Mouse (Mus musculus) liver, embryonic 14.5 days (tissue): ENCODE measurements at regions not wholly inside any gene's neighbourhood (a gene's known extent, or its start where the extent isn't known, plus 50 kb on each side); places are given as distances from the start of the nearest gene placed in this dataset.

ENCODE experiments used
- ATAC-seq: fragments of 200-750 bp; cut with Nextera tagmentation; 2 replicates; pipeline ENCODE4 v1.8.0; 2017; ENCODE audit warnings: moderate number of reproducible peaks, mild to moderate bottlenecking, moderate library complexity; ENCODE audit not compliant: insufficient read depth
- DNase-seq, 3 experiments: peaks; one replicate each; pipeline ENCODE4 v3.0.0-alpha.2; 2012 to 2013; ENCODE audit warnings: low read depth in 3 of 3, low spot score in 3 of 3
- H3K27ac ChIP-seq: fragments of 300-500 bp; sonication (generic); 2 replicates; pipeline ENCODE4 v1.5.1; 2014; ENCODE audit warnings: moderate library complexity, mild to moderate bottlenecking, control low read depth, inconsistent platforms
- H3K27me3 ChIP-seq: fragments of 300-500 bp; sonication (generic); 2 replicates; pipeline ENCODE4 v1.6.1; 2014; ENCODE audit warnings: mild to moderate bottlenecking, low read length, moderate library complexity; ENCODE audit not compliant: control insufficient read depth, insufficient read depth
- H3K36me3 ChIP-seq: fragments of 300-500 bp; sonication (generic); replicated peaks from 2 replicates; pipeline ENCODE4 v1.6.1; 2014; ENCODE audit warnings: low read depth; ENCODE audit not compliant: control insufficient read depth, insufficient read depth
- H3K4me1 ChIP-seq, 2 experiments: fragments of 200-500 bp in 1 of 2; fragments of 300-500 bp in 1 of 2; sonication (generic) in 1 of 2; replicated peaks; 2 replicates each; pipeline ENCODE4 v1.6.1; 2012 to 2014; ENCODE audit warnings: antibody characterized with exemption in 1 of 2, inconsistent platforms in 1 of 2, low read length in 1 of 2; ENCODE audit not compliant: control insufficient read depth in 2 of 2, insufficient read depth in 2 of 2
- H3K4me2 ChIP-seq: fragments of 300-500 bp; sonication (generic); 2 replicates; pipeline ENCODE4 v1.6.1; 2014; ENCODE audit warnings: low read depth, mild to moderate bottlenecking, control low read depth, moderate library complexity
- H3K4me3 ChIP-seq, 2 experiments: fragments of 200-500 bp in 1 of 2; fragments of 300-500 bp in 1 of 2; sonication (generic) in 1 of 2; 2 replicates each; pipeline ENCODE4 v1.5.1; 2012 to 2014; ENCODE audit warnings: low read depth in 2 of 2, low read length in 2 of 2, mild to moderate bottlenecking in 2 of 2, control low read depth in 1 of 2, inconsistent platforms in 1 of 2, moderate library complexity in 1 of 2; ENCODE audit not compliant: insufficient read depth in 1 of 2
- H3K9ac ChIP-seq: fragments of 300-500 bp; sonication (generic); replicated peaks from 2 replicates; pipeline ENCODE4 v1.6.1; 2014; ENCODE audit warnings: mild to moderate bottlenecking, control low read depth, moderate library complexity
- H3K9me3 ChIP-seq: fragments of 300-500 bp; sonication (generic); 2 replicates; pipeline ENCODE4 v1.6.1; 2016; ENCODE audit warnings: low read length, mixed read lengths; ENCODE audit not compliant: control insufficient read depth
- CTCF ChIP-seq: IDR thresholded peaks from 2 replicates; pipeline ENCODE4 v1.5.1; 2016; ENCODE audit warnings: antibody characterized with exemption, low read depth, control low read depth
- EP300 ChIP-seq: IDR thresholded peaks from 2 replicates; pipeline ENCODE4 v1.6.1; 2016; ENCODE audit warnings: antibody characterized with exemption, low read depth
- WGBS: fragments of 180-500 bp; shearing (Covaris S2); extraction: QIAGEN DNeasy Blood & Tissue Kit; methylation state at CpG from one replicate; pipeline ENCODE4 v1.1.7; 2014; ENCODE audit not compliant: insufficient replicate concordance; 5-methylcytosine and 5-hydroxymethylcytosine counted together

GRCm38 (mm10) chr10:117542886-117543695 lies 86.2 kb upstream of the Cpm start:
- WGBS, result 50% methylated on average over 5 of the region's 5 CpGs
- Histone ChIP-seq H3K27ac (no peak overlapping the region), H3K4me1 (no peaks in the 10 kb centered on the region), H3K9ac (no peak overlapping the region), H3K36me3 (no peaks in the 10 kb centered on the region), H3K4me2 (no peak overlapping the region), H3K27me3 (no peaks in the 10 kb centered on the region), H3K4me3 (no peak overlapping the region), H3K9me3 (no peaks in the 10 kb centered on the region)
- TF ChIP-seq EP300 (no peak), CTCF (no peak)
- ATAC-seq (no peak), DNase-seq (no peak)

GRCm38 (mm10) chr10:117542351-117542750 lies 86.9 kb upstream of the Cpm start:
- no peak for ATAC-seq
- H3K4me1 ChIP-seq, result no peaks in the 10 kb centered on the region
- WGBS, result 63% methylated on average over 5 of the region's 5 CpGs

GRCm38 (mm10) chr10:117541487-117541886 lies 87.8 kb upstream of the Cpm start:
- Histone ChIP-seq H3K4me3 (no peak overlapping the region), H3K27ac (no peak overlapping the region), H3K4me1 (no peaks in the 10 kb centered on the region), H3K36me3 (no peaks in the 10 kb centered on the region), H3K9ac (no peak overlapping the region), H3K4me2 (no peak overlapping the region), H3K9me3 (no peaks in the 10 kb centered on the region), H3K27me3 (no peaks in the 10 kb centered on the region)
- 49% methylated on average over 2 of the region's 2 CpGs for WGBS
- no peak for ATAC-seq
- no peak for DNase-seq
- no peak for TF ChIP-seq CTCF
- no peak for TF ChIP-seq EP300

More at GRCm38 (mm10) chr10:117542351-117542750, 86.9 kb upstream of the Cpm start:
- no peak for DNase-seq
- H3K4me2 ChIP-seq, result no peak overlapping the region
- H3K4me3 ChIP-seq, result no peak overlapping the region
- TF ChIP-seq EP300, result no peak
- TF ChIP-seq CTCF, result no peak
- no peaks in the 10 kb centered on the region for H3K9me3 ChIP-seq
- no peak overlapping the region for H3K9ac ChIP-seq
- no peak overlapping the region for H3K27ac ChIP-seq
- H3K27me3 ChIP-seq, result no peaks in the 10 kb centered on the region
- H3K36me3 ChIP-seq, result no peaks in the 10 kb centered on the region

GRCm38 (mm10) chr10:117540747-117541398 lies 88.4 kb upstream of the Cpm start:
- H3K27me3 ChIP-seq, result no peaks in the 10 kb centered on the region
- no peak for ATAC-seq
- DNase-seq, result no peak
- 67% methylated on average over 2 of the region's 2 CpGs for WGBS
- H3K4me1 ChIP-seq, result no peaks in the 10 kb centered on the region
- no peak overlapping the region for H3K9ac ChIP-seq
- no peak overlapping the region for H3K4me3 ChIP-seq
- TF ChIP-seq EP300 (no peak), CTCF (no peak)
- H3K4me2 ChIP-seq, result no peak overlapping the region
- no peaks in the 10 kb centered on the region for H3K9me3 ChIP-seq
- H3K36me3 ChIP-seq, result no peaks in the 10 kb centered on the region
- H3K27ac ChIP-seq, result no peak overlapping the region

- DNase-seq (no peak), ATAC-seq (no peak)
- no peaks in the 10 kb centered on the region for H3K4me1 ChIP-seq
- no peak overlapping the region for H3K4me3 ChIP-seq
- 58% methylated on average over 2 of the region's 2 CpGs for whole genome bisulfite sequencing
- H3K27me3 ChIP-seq, result no peaks in the 10 kb centered on the region
- no peaks in the 10 kb centered on the region for H3K9me3 ChIP-seq
- no peak overlapping the region for H3K9ac ChIP-seq
- TF ChIP-seq EP300 (no peak), CTCF (no peak)
- no peak overlapping the region for H3K4me2 ChIP-seq
- H3K27ac ChIP-seq, result no peak overlapping the region
- H3K36me3 ChIP-seq, result no peaks in the 10 kb centered on the region
Measured at GRCm38 (mm10) chr10:117540112-117540594, 89.1 kb upstream of the Cpm start.
